Mouse (Mus musculus) left cerebral cortex, postnatal 4 days (tissue): ENCODE results near the gene Ikzf3. TPM values are rescaled to one million over a fixed set of nuclear protein-coding genes. Genes with fewer than 3 reads are reported as not detected.

ENCODE experiments used
- DNase-seq: peaks from one replicate; pipeline ENCODE4 v3.0.0-alpha.2; 2022
- intact Hi-C: fragments of 180-260 bp; cut with DNase I; formaldehyde crosslinking; loops from one replicate; pipeline ENCODE4 v1.15.1; 2025
- total RNA-seq, 2 experiments: library from RNA; stranded (reverse); gene quantifications; 2 replicates each; pipeline ENCODE4 v1.2.3; 2021

Gene Ikzf3
- total RNA-seq, 2 experiments from 2014 or later, result 0.38 to 0.46 TPM

DNA sequence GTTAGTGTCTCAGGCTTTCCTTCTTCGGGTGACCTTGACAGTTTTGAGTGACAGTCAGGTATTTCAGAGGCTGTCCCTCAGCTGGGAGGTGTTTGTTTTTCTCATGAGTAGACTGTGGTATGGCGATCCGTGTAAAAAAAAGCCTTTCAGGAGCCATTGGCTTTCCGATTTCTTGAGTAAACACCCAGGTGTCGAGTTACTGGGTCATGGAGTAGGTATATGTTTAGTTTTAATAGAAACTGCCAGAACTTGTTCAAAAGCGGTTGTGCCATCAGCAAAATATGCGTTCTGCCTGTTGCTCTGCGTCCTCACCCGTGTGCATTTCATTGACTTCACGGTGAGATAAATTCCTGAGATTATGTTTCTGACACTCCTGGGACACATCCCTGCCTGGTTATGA lies 25.4 kb downstream of the Ikzf3 start:
- no peak for DNase-seq
- intact Hi-C loops, result no loop called here

DNA sequence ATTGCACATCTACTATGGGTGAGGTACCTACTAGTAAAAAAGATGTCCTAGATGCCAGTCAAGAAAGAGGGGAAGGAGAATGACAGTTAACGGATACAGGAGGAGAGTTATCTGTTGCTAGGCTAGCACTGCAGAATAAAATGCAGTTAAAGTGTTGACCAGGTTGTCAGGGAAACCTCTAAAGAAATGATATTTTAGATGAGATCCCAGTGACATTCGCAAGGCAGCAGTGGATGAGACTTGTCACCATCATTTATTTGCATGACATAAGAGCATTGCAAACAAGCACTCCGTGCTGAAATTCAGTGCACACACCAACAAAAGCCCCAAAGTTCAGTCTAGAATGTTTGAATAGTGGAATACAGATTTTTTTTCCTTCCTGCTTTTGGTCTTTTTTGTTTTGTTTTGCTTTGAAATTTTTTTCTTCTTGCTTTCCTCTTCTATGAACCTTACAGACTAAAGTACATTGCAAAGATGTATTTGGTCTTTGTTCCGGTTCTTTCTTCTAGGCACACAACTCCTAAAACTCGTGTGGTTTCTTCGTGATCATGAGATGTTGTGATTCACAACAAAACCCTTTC lies 32.4 kb downstream of the Ikzf3 start:
- no peak for DNase-seq
- intact Hi-C loops, result no loop called here

DNA sequence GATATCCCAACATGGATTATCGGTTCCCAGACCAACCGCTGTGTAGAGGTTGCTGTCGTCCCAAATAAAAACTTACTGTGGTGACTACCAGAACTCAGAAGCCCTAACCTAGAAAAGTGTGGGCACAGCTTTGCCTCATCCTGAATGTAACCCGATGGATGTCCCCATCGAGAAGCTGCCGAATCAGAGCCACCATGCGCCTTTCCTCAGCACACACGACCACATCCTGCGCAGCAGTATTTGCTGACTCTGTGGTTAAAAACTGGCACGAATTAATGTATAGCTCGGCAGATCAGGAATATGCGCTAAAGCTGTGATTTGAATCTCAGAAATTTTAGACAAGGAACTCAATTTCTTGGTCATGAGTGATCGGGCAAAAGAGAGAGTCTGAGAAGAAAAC lies 33.0 kb downstream of the Ikzf3 start:
- intact Hi-C loops, result no loop called here
- DNase-seq, result no peak

DNA sequence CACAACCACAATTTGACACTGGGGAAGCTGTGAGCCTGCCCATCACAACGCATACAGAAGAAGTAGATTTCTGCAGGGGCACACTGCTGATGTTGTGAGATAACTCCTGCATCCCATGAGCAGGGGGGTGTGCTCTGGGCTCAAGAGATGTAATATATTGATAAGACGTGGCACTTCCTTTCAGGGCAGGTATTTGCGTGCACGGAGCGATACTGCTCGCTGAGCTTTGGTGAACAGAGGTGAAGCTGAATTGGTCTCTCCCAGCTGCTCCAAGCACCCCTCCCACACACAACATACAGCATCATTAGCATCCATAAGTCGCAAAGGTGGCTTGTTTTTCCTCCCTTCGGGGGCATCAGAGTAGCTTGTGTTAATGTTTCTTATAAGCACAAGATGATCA lies 35.7 kb downstream of the Ikzf3 start:
- intact Hi-C loops, result no loop called here

DNA sequence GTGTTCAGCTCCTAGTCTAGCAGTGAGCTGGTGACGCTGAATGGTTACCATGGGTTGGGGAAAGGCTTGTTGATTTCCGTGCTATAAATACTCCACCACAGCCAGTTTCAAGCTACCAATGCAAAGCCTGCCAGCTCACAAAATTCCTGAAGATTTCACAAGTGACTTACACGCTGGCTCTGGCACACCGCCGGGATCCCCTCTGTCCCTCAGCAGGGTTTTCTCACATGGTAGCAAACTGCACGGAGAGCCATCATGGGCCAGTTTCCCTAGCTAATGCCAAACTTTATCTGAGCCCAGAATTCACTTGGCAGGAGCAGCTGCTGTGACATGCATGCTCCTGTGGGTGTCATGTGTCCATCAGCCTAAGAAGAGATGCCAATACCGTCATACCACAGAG lies 36.4 kb downstream of the Ikzf3 start:
- intact Hi-C loops, result no loop called here
- peak; percentile 80 for DNase-seq

More for the DNA sequence above, 35.7 kb downstream of the Ikzf3 start:
- no peak for DNase-seq

DNA sequence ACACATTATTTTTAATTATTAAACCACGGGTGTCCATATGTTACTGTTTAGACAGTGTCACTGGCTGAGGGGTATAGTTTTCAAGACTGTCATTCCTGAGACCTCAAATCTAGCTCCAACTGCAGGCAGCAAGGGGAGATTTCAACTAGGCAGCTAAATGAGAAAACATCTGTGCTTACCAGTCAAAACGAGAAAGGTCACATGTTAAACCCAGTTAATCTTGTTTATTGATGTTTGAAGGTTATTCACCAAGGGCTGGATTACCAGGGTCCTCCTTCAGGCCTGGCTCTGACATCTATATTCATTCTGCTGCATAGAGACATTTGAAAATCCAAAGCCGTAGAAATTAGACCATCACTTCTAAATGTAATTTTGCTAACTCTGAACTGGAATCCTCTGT lies 40.9 kb downstream of the Ikzf3 start:
- no peak for DNase-seq
- intact Hi-C loops, result no loop called here

DNA sequence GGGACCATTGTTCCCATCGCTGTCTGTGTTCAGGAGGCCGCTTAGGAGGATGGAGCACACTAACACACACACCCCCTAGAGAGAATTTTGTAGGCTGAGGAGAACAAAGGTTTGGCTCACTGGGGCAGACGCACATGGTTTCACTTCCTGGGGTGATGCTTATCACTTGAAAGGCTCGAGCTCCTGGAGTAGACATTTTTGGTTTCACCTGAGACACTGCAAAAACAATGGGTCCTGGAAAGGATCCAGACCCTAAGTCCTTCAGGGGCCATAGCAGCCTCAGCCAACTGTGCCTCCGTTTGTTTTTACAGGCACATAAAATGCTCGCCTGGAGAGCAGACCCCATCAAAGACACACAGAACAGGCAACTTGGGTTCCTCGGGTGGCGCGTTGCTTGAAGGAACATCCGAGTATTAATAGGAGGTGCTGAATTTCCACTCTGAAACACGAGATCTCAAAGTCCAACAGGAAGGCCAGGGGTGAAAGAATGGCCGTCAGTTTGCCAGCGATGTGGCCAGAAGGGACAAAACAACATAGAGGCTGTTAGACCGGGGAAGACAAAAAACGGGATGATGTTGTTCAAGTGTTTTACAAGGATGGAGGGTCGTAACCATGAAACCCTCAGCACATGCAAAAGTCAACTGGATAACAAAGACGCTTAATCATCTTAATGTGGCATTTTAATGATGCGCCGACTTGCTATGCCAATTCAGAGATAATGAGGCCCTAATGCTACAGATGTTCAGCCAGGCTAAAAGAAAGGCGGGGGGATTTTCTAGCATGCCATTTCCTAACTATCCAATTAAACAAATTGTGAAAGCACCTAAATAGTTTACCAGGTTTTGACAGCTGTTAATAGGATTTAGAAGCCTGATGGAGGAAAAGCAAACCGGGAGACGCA lies 48.2 kb downstream of the Ikzf3 start:
- intact Hi-C loops, result no loop called here
- DNase-seq, result no peak

DNA sequence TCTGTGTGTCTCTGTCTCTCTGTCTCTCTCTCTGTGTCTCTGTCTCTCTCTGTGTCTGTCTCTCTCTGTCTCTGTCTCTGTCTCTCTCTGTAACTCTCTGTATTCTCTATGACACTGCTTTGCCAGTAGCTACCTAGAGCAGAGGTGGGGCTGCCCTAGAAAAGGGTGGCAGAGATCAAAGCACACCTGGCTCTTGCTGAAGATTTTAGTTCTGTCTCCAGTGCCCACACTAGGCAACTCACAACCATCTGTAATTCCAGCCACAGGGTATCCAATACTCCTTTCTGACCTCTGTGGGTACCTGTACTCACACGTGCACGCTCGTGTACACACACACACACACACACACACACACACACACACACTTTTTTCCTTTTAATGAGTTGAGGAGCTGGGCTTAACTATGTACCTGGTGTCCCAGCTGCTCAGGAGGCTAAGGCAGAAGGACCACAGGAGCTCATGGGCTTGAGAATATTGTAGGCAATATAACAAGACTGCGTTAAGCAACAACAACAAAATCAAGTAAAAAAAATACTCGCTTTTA lies 50.6 kb downstream of the Ikzf3 start:
- no peak for DNase-seq
- intact Hi-C loops, result no loop called here

DNA sequence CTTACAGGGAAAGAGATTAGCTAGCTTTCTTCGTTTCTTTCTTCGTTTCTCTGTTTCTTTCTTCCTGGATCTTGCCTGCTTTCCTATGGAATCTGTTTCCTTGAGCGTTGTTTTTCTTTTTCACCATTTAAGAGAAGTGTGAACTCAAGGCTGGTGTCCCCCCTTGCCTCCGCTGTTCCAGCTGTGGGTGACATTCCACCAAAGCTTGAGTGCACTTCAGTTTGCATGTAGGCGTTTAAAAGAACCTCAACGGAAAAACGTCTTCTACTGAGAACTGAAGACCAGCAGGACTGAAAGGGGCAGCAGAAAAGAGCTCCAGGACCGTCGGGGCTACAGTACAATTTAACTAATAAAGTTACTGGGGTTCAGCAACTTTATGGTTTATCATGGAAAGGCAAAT lies 52.4 kb downstream of the Ikzf3 start:
- no peak for DNase-seq
- intact Hi-C loops, result no loop called here

DNA sequence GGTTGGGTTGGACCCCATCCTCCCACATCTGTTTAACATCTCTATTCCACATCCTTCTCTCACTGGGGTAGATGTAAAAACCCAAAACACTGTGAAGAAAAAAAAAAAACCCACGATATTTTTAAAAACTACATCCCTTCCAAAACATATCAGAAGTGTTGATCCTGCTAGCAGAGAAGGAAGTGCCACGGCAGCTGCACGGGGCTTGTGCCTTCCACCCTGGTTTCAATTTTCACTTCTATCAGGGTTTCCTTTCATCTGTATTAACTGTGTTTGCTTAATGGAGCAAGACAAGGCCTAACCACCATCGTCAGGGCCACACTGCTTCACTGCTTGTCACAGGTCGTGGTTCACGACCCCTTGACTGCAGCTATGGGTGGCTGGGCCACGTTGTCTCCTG lies 52.9 kb downstream of the Ikzf3 start:
- DNase-seq, result no peak
- intact Hi-C loops, result no loop called here

DNA sequence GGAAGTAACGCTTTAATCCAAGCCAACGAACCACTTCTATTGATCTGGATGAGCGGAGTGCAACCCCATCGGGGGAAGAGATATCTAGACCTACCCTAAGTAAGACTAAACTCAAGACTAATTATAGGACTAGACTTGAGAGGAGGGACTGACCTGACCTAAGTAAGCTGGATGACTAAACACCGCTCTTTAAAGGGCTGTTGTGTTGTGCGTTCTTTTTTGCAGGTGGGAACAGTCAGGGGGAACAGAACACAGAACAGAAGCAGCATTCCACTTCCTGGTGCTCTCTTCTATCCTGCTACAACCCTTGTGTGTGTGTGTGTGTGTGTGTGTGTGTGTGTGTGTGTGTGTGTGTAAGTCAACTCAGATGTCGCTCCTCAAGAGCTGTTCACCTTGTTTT lies 54.3 kb downstream of the Ikzf3 start:
- intact Hi-C loops, result no loop called here
- DNase-seq, result no peak

DNA sequence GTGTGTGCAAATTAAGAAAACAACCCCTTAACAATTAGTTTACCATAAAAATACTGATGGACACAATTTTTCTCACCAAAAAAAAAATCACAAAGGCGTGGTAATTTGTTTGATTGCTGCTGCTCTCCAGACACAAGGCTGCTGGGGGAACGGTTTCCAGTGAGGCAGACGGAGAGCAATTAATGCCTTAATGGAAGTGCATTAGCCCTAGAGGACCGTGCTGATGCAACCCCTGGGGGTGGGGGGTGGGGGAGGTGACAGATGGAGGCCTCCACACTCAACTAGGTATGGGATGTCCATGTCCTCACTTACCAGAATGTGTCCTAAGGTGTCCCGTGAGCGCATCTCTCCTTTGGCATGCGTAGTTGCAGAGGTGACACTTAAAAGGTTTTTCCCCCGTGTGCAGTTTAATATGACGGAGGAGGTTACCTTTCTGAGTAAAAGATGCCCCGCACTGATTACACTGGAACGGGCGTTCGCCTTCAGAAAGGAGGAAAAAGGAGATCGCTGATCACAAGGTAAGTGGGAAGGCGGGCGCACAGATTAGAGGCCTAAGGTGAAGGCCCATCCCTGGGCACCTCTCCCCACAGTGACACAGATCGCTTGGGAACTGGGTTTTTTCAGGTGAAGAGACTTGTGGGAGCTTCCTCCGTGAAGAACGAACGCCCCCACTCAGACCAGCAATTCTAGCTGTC lies 57.1 kb downstream of the Ikzf3 start:
- intact Hi-C loops, result no loop called here
- DNase-seq, result no peak

DNA sequence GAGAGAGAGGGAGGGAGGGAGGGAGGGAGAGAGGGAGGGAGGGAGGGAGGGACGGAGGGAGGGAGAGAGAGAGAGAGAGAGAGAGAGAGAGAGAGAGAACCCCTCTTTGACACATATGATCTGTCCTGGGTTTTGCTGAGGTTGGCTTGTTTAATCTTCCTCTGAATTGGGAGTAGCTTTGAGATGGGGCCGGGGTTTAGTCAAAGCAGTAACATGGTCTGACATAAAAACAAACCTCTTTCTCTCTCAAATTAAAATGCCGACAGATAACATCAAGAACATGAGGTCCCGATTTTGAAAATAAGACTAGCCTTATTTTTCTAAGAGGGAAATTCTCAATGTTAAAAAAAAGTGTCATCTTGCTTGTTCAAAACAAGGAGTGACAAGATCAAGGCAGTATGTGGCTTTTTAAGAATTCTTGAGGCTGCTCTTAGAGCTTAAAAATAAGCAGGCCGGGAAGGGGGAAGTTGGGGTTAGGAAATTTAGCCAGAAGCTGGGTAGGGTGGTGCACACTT lies 58.2 kb downstream of the Ikzf3 start:
- intact Hi-C loops, result no loop called here
- DNase-seq, result no peak

DNA sequence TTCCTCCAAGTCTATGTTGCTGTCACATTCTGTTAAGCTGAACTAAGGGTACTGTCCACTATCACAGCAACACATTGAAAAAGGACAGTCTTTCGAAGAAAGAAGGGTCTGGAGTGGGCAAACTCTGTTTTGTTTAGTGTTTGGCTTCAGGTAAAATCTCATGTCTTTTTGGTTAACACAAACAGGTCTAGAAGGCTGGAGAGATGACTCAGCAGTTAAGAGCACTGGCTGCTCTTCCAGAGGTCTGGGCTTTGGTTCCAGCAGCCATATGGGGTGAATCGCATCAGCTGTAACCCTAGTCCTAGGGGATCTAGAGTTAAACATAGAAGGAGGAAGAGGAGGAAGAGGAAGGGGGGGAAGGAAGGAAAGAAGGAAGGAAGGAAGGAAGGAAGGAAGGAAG lies 60.1 kb downstream of the Ikzf3 start:
- intact Hi-C loops, result no loop called here
- no peak for DNase-seq

DNA sequence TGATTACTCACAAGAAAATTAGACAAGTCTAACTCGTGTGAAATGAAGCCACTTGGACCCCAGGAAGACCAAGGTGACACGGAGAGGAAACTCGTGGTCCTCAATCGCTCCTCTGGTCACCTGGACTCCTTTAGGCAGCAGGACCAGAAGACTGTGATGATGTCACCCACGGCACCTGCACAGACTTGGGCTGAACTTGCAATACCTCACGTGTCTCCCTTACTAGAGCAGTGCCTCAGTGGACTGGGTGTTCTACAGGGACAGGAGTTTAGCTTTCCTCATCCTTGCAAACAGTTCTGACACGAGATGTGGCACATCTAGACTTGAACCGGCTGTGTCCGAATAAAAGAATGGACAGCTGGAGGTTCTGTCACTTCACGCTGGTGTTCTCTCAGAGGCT lies 63.8 kb downstream of the Ikzf3 start:
- no peak for DNase-seq
- intact Hi-C loops, result no loop called here

DNA sequence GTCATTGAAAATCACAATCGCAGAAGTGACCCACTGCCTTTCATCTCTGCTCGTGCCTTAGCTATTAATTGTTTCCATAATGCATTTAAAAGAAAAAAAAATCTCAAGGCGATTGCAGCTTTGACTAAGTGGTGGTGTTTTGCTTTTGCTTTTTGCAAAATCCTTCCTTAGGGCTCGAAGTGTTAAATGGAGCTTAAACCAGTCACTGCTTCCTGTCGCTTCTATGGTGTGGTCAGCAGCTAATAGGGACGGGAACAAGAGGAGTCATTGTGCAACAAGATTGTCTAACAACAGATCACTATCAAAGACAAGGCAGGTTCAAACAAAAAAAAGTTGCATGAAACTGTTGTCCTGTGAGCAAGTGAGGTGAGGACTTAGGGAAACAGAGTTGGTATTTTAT lies 64.6 kb downstream of the Ikzf3 start:
- no peak for DNase-seq
- intact Hi-C loops, result no loop called here

DNA sequence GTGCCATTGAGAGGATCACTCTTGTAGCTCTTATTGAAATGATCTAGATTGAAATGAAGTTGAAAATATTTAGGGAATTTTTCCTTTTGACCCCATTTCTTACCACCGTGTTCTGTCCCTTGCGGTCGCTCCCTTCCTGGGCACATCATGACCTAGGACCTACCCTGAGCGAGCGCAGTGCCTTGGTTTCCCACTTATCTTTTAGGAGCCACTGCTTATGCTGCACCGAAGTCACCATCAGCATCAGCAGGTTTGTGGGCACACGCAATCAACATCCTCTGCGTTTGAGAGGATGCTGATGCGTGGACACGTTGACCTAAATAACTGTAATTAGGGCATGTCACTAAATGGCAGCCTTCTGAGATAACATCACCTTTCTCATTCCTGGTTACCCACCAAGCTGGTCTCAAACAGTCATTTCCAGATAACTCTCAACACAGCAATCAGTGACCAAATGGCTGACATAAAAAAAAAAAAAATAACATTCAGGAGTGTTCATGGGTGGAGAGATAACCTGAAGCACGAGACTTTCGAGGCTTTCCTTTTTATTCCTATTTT lies 65.8 kb downstream of the Ikzf3 start:
- intact Hi-C loops, result no loop called here
- no peak for DNase-seq

DNA sequence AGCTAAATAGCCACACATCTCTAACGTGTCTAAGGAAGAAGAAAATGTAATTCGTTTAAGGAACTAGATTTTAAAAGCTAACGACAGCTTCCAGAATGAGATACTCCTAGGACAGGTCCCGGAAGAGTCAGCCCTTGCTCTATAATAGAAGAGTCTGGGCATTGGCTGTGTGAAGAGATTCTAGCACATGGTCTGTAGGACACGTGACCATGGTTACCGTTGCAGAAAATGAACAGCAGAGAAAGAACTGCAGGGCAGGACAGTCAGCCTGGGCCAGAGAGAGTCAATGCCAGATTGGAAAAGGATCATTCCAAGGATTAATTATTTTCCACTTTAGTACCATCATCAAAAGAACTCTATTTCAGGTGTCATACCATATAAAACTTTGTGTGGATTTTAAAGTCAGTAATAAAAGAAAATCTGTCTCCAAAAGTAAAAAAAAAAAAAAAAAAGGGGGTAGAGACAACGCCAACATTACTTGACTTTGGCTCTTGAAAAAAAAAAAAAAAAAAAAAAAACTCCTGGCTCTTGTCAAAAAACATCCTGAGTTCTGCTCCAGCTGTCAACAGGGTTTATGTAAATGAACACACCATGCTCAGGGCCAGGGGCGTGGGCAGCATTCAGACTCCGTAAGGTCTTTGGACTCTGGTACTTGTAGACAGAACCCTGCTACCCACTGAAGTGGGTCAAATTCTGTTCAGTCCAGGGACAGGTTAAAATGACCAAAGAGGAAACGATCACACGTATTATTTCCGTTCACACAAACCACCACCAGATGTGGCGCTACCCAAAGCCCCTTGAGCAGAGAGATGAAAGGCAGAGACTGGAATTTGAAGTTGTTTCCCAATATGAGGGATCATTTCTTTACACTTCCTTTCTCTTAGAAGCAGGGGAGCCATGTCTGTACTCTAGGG lies 66.5 kb downstream of the Ikzf3 start:
- no peak for DNase-seq
- intact Hi-C loops, result no loop called here

DNA sequence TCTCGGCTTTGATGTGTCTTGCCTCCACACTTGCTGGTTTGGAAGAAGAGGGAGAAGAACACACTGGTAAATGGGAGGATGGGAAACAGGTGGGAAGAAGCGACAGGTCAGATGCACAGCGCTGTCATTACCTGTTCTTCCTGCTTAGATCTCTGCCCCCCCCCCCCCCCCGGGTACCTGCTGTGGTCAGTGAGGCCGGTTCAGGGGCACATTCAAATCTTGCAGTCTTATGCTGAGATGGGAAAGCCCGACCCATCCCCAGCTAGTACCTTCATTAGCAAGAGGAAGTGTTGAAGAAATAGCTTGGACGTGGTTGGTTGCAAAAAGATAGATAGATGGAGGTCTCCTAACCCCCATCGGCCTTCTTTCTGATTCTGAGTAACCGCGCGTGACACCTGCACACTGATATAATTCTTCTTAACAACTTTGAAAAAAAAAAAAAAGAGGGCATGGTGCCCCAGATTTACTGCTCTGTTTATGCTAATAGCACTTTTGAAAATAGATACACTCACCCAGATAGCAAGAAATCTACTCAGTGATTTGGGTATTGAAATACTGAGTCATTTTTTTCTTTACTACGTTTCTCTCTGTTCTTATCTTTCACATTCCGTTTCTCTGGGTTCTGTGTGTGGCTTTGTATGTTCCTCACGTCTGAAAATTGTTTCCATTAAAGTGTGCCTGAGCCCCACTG lies 68.7 kb downstream of the Ikzf3 start:
- DNase-seq, result no peak
- intact Hi-C loops, result no loop called here

DNA sequence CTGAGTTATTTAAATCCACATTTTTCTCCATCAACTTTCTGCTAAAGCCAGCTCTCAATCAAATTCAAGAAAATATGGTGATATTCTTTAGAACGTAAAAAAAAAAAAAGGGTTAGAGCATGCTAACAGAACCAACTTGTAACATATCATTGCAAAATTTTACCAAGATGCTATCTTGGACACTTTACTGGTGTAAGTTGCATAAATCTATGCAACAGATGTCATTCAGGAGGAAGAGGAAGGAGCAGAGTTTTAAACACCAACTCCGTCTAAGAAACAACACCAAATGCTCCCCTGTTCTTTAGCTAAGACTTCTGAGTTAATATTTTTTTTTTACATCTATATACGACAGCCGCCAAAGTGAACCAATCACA lies 69.4 kb downstream of the Ikzf3 start:
- intact Hi-C loops, result no loop called here
- DNase-seq, result no peak
